Mouse (Mus musculus): ENCODE measurements around the gene Mrpl1.

The Mrpl1 gene

DNA sequence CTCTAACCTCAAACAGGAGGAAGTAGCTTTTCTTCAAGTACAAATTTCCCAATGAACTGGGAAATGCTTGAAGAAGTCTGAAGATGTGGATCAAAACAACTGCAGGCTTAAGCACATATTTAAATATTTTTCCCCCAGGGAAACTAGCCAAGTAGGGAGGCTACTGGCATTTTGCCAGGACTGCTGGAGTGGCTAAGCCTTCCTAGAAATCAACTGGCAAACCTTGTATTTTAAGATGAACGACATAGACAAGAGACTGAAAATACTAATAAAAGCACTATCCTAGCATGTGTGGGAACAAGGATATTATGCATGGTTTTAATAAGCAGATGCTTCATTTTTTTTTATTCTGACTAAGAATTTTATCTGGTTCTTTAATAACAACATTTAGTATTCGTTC, 2.4 kb upstream of the Mrpl1 start:
- in situ Hi-C loops (cut with MboI, MseI): no loop called here

DNA sequence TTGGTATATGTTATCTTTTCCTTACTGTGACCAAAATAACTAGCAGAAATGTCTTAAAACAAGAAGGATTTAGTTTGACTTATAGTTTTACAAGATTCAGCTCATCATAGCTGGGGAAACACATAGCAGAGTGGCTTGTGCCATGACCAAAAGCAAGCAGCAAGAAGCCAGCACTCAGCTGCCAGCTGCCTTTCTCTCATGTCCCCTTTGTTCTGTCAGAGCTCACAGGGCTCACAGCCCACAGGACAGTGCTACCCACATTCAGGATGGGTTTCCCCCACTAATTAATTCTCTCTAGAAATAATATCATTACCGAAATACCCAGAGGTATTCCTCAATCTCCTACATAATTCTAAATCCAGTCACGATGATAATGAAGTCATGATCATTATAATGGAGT, 1.8 kb upstream of the Mrpl1 start:
- in situ Hi-C loops (cut with MboI, MseI): no loop called here

DNA sequence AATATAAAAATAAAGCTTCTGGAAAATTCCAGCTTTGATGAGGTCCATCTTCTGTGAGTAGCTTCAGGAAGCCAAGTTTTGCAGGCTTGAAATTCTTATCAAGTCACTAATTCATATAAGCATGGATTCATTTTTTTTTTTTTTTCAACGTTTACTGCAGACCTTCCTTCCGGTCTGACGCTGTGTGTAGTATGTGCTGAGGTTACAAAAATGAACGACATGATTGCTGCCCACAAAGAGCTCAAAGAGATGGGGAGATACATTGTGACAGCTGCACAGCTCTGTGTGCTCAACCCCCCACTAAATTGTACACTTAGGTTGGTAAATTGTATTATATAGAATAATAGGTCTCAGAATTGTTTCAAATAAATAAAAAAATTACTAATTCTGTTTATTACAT, 750 bp upstream of the Mrpl1 start:
- in situ Hi-C loops (cut with MboI, MseI): no loop called here

DNA sequence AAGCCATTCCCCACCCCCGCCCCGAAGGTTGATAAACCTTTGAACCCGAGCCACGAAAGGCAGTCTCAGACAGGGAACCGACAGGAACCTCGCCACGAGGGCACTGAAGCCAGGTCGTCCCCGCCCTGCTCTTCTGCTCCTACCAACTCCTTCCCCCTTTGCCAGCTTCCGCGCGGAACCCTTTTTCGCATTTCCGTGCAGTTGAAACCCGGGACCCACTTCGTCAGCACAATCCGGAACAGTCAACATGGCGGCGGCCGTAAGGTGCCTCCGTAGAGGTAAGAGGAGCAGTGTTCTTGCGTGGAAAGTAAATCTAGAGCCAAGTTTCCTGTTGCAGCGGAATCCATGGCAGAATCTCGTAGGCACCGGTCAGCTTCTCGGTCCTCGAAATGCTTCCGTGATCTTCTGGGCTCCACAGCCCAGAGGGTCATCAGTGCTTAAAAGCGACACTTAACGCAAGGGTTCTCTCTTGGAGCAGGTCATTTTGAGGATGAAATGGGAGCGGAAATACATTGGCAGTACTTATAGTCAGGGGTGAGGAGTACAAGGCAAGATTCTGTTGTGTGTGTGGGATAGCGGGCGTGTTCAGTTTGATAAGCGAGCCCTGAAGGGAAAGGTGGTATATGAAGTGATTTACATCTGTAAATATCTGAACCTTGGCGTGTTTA, 757 bp downstream of the Mrpl1 start:
- in situ Hi-C loops (cut with MboI, MseI): loop anchor here (5.0 kb wide), 1 partner anchor 38 kb away; no protein-coding TSS in a partner anchor

- in situ Hi-C loops (cut with MboI, MseI): no loop called here
These were observed 9.4 kb downstream of the Mrpl1 start for GRCm38 (mm10) chr5:96218648-96219047.

- in situ Hi-C loops (cut with MboI, MseI): no loop called here
These were observed 10.2 kb downstream of the Mrpl1 start for GRCm38 (mm10) chr5:96219512-96219911.

GRCm38 (mm10) chr5:96221298-96221697, 12.0 kb downstream of the Mrpl1 start:
- in situ Hi-C loops (cut with MboI, MseI): no loop called here

DNA sequence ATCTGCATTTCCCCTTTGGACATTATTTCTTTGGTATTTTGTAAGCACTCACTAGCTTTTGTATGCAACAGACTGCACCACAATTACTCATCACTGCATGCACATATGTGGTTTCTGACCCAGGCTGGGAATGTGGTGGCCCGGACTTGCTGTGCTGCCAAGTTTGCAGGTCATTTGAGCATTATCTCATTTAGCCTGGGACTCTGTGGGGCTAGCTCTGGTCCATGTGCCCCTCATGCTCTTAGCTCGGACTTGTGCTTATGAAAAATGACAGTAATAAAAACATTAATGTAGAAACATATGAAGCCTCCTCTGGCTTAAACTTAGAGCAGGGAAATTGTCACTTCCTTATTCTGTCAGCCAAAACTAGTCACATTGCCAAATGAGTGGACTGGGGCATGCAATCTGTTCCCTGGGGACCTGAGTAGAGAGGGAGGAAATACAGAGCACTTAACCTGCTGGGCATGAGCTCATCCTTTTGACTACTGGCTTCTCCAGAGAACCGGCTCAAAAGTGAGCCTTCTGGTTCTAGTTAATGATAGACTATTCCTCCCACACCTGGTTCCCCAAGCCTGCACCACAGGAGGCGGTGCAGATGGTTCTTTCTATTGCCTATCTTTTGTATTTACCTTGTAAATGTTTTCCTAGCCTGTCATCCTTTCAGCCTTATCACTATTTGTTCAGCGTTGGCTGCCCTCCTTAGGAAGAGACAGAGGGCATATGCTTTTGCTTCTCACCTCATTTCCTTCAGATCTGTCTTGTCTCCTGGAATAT, 12.7 kb downstream of the Mrpl1 start:
- in situ Hi-C loops (cut with MboI, MseI): no loop called here

- in situ Hi-C loops (cut with MboI, MseI): no loop called here
These were observed 13.7 kb downstream of the Mrpl1 start for GRCm38 (mm10) chr5:96222964-96223363.

DNA sequence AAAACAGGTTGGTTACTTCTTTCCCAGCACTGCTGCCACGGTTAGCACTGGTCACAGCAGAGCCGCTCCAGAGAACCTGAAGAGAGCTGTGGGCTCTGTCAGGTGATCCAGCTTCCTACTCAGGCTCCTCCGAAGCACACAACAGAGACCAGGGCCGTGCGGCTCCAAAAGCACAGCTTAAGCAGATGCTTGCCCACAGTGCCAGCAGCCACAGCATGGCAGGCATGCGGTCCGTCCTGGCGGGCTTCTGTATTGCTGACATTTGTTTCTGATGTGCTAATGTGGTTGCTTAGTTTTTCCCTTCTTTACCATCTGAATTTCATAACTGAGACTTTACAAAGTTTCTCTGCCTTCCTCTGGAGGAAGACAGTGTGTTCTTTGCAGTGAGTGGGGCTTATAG, 17.2 kb downstream of the Mrpl1 start:
- in situ Hi-C loops (cut with MboI, MseI): no loop called here

DNA sequence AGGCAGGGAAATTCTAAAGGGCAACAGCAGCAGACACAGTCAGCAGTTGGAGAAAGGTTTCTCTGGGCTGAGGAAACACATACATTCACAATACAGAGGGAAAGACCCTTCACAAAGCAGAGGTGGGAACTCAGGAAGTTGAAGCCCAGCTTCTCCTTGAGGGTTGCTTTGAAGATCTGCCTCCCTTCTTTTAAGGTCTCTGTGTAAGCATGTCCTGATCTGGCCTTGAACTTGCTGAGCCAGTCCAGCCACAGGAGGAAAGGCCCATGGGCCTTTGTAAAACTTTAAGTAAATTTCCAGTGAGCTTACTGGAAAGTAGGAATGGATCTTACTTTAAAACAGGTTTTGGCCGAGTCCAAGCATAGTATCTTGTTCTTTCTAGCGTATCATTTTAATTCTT, 19.7 kb downstream of the Mrpl1 start:
- in situ Hi-C loops (cut with MboI, MseI): no loop called here

DNA sequence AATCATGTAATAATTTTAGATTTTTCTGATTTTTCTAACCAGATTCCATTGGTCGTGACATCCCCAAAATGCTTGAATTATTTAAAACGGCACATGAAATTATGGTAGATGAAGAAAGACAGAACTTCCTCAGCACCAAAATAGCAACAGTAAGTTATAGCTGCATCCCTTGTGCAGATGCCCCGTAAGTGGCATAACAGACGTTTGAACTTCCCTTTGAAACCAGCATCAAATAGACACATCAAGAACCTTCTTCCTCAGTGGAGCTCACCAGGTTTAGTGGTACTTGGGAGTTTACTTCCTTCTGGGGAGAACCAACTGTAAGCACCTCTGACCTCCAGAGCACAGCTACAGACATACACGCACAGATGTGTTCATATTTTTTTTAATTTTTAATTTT, 29.5 kb downstream of the Mrpl1 start:
- in situ Hi-C loops (cut with MboI, MseI): no loop called here

DNA sequence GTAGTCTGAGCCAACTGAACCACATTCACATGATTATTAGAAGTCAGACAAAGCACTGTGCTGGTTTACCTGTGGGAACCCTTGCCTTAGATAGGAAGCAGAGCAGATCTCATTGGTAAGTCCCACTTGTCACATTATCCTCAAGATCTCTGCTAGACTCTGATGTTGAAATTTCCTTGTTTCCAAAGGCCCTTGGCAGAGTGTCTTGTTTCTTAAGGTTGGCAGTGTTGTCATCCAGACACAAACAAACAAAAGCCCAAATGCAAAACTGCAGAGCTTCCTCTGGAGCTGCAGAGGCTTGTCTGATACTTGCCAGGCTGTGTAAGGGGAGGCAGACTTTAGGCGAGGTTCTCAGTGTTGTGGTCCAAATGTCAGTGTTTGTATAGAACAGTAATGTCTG, 31.6 kb downstream of the Mrpl1 start:
- in situ Hi-C loops (cut with MboI, MseI): no loop called here

- in situ Hi-C loops (cut with MboI, MseI): no loop called here
These were observed 35.2 kb downstream of the Mrpl1 start for GRCm38 (mm10) chr5:96244511-96244910.

DNA sequence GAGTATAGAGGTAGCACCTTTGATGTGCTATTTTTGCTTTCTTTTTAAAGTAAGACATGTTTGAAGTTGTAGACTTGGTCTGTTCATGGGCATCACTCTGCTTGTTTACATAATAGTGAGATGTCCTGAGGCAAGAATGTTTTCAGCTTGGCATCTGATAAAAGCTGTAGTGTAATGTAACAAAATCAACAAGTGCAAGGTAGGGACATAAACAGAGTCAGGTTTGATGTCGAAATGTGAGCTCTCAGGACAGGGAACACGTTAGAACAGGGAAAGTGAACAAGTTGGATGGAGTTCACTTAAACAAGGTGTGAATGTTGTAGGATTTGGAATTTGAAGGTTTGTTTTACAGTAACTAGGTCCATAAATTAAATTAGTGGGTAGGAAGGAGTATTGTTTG, 44.7 kb downstream of the Mrpl1 start:
- in situ Hi-C loops (cut with MboI, MseI): loop anchor here (25.0 kb wide), 1 partner anchor 1958 kb away; no protein-coding TSS in a partner anchor

DNA sequence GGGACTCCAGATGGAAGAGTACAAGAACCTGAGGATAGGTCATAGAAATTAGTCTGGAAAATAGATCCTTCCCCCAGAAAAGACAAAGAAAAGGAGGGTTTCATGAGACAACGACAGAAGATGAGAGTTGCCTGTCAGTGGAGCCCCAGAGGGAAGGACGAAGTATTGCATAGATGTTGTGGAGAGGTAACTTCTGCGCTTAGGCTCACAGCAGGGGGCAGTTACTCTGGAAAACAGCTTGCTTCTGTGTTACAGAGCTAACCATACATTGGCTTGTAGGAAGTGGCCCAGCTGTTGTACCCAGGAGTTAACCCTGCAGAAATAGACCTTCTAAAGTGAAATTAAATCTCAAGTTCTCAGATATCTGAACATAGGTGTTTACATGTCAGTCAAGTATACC, 45.9 kb downstream of the Mrpl1 start:
- in situ Hi-C loops (cut with MboI, MseI): loop anchor here (25.0 kb wide), 1 partner anchor 1957 kb away; no protein-coding TSS in a partner anchor

- in situ Hi-C loops (cut with MboI, MseI): loop anchor here (25.0 kb wide), 1 partner anchor 1954 kb away; no protein-coding TSS in a partner anchor
These were observed 48.9 kb downstream of the Mrpl1 start for GRCm38 (mm10) chr5:96258210-96258609.

DNA sequence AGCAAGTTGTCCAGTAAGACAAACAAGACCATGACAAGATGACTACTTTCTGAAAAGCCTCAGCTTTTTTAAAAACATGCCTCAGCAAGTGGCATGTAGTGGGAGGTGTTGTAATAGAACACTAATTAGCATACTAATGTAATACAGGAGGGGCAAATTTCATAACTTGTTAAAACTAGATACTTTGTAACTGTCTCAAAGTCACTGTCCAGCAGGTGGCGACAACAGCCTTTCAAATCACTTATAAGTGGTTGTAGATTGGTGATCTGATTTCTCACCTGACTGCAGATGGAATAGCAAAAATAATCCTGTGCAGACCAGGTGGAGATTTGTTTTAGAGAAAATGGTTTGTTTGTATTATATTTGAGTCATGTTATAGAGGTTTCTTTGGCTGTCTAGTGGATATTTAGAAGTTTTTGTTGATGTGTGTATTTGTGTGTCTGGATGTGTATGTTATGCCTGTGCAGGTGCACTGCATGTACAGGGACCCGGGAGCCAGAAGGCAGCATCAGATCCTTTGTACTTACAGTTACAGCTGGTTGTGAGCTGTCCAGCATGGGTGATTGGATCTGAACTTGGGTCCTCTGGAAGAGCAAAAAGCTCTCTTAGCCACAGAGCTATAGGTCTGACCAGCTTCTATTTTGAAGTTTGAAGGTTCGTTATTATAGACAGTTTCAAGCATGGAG, 57.9 kb downstream of the Mrpl1 start:
- in situ Hi-C loops (cut with MboI, MseI): loop anchor here (5.0 to 25.0 kb wide), 3 partner anchors 90 to 1945 kb away; no protein-coding TSS in a partner anchor

GRCm38 (mm10) chr5:96271070-96271469, 61.8 kb downstream of the Mrpl1 start:
- in situ Hi-C loops (cut with MboI, MseI): loop anchor here (25.0 kb wide), 1 partner anchor 1941 kb away; no protein-coding TSS in a partner anchor

DNA sequence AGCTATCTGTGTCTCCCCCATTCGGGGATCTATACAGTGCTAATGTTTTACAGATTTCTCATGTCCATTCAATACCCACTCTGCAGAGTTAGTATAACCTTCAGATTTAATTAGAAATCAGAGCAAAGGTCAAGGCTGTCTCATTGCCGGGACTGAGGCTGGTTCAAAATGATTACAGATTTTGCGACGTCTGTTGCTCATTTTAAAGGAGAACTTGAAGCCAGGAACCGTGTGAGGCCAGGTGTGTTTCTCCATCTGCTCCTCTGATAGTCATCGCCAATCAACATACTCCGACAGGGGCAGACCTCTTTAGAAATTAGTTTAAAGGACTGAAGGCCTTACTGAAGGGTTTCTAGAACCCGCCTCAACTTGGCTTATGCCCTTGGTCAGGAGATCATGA, 96.5 kb downstream of the Mrpl1 start:
- in situ Hi-C loops (cut with MboI, MseI): no loop called here

DNA sequence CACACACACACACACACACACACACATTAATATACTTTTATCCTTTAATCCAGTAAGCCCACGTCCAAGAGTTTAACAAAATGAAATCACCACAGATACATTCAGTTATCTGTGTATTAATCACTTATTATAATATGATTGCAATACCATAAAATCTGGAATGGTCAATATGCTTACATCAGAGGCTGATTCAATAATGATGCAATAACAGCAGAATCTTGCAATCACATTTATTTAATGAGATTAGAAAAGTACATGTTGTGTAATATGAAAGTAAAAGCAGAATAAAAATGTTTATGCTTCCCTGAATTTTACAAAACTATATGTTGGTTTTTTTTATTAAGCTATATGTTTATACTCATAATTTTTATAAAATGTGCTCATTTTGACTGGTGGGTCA, 97.0 kb downstream of the Mrpl1 start:
- in situ Hi-C loops (cut with MboI, MseI): no loop called here

DNA sequence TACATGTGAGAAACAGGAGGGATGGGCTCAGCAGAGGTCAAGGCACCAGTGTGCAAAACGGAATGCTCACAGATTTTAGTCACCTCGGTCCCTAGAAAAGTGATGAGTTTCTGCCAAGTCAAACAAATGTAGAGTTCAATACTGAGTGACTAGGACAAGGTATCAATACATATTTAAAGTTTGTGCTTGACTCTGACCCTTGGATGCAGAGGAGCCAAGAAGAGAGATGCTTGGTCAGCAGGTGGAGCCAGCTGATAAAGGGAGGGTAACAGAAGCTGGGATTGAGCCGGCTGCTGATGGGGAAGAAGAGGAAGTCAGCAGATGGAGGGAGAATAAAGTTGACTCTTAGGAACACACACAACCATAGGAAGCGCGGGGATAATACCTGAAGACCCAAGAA, 97.5 kb downstream of the Mrpl1 start:
- in situ Hi-C loops (cut with MboI, MseI): no loop called here

Data from T-helper 1 cell (primary cell).